Mouse (Mus musculus) spleen, adult 2 months (tissue): ENCODE results near the gene Ctbs.

Experiments used
- CTCF ChIP-seq: fragments of 200-500 bp; IDR thresholded peaks from 2 replicates; pipeline ENCODE4 v1.5.1; 2011; ENCODE audit warnings: mild to moderate bottlenecking, inconsistent platforms; ENCODE audit not compliant: insufficient read depth, insufficient read length, insufficient replicate concordance; ENCODE audit errors: extremely low read depth
- POLR2A ChIP-seq: fragments of 200-500 bp; IDR thresholded peaks from 2 replicates; pipeline ENCODE4 v1.6.1; 2011; ENCODE audit warnings: low read depth, low read length, inconsistent platforms

- TF ChIP-seq CTCF (no peak), POLR2A (no peak)
Measured at GRCm38 (mm10) chr3:146472657-146473056, 23.1 kb downstream of the Ctbs start.
